Mouse (Mus musculus) spleen, adult 2 months (tissue): ENCODE data around the gene Art4.

Experiments
- CTCF ChIP-seq: fragments of 200-500 bp; IDR thresholded peaks from 2 replicates; pipeline ENCODE4 v1.5.1; 2011; ENCODE audit warnings: mild to moderate bottlenecking, inconsistent platforms; ENCODE audit not compliant: insufficient read depth, insufficient read length, insufficient replicate concordance; ENCODE audit errors: extremely low read depth
- POLR2A ChIP-seq: fragments of 200-500 bp; IDR thresholded peaks from 2 replicates; pipeline ENCODE4 v1.6.1; 2011; ENCODE audit warnings: low read depth, low read length, inconsistent platforms

DNA sequence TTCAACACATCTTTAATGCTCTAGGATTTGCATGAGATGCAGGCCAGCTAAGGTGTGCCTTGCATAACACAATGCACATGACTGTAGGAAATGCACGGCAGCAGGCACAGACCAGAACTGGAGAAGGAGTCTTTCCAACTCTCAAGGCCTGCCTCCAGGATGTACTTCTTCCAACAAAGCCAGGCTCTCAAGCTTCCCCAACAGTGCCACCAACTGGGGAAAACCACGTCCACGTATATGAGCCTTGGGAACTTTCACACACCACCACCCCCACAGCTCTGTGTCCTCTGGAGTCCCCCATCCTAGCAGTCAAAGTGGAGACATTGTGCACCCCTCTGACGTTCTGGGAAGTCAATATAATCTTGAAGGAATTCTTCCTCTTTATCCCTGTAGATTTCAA lies 44.4 kb downstream of the Art4 start:
- TF ChIP-seq CTCF (no peak), POLR2A (no peak)
